Mouse (Mus musculus) erythroblast, adult 5-6 weeks (primary cell): ENCODE data around the gene Cenpb. TPM values are rescaled to one million over a fixed set of nuclear protein-coding genes. Genes with fewer than 3 reads are reported as not detected.
A peak's percentile ranks its signal among the peaks of the same experiment; 100 is the strongest.
"Not testable (repeated sequence)": the region's sequence is repeated elsewhere in the genome, so short reads cannot be mapped to it uniquely, and the experiment has no call there.

Experiments
- ATAC-seq: replicated peaks from 2 replicates; pipeline ENCODE4 v1.8.0; 2016; ENCODE audit warnings: moderate number of reproducible peaks, mild to moderate bottlenecking, moderate TSS enrichment, inconsistent platforms; ENCODE audit not compliant: poor library complexity, low FRiP score, severe bottlenecking
- total RNA-seq, 2 experiments: library from RNA; stranded (forward) in 1 of 2; stranded (reverse) in 1 of 2; fragments of 150-400 nt in 1 of 2; fragments of 200-764, 138-1000 nt in 1 of 2; gene quantifications; 2 replicates each; pipeline versions ENCODE4 v1.2.3 to v1.2.4; 2015 to 2017; ENCODE audit warnings: low replicate concordance in 2 of 2

The Cenpb gene
- total RNA-seq (2015; ENCODE audit: low replicate concordance), result 0.96 and 3.8 TPM in 2 replicates
- 6.4 and 7.7 TPM in 2 replicates for total RNA-seq (2017; ENCODE audit: low replicate concordance)

DNA sequence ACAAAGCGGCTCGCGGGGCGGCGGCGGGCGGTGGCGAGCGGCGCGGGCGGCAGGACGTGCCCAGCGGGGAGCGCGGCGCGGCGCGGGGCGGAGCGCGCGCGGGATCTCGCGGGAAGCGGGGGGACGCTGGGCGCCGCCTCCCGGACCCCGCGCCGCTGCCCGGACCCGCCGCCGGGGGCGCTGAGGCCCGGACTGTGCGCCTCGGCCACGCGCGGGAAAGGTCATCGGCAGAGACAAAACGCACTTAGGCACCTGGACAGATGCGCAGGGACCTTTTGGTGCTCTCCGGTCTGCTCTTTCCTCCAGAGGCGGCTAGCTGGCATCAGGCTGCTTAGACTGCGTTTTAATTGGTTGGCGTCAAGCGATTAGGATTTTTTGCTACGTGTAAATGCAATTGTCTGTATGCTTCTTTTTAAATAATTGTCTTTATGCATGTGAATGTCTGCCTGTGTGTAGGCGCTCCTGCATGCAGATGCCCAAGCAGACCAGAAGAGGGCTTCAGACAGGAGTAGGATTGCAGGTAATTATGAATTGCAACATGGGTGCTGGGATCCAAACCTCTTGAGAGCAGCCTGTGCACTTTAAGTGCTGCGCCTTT lies at the start of gene Cenpb:
TSS of gene Cenpb (minus strand) at position 78 of the 598 bp plus-strand sequence.
- peak; percentile 53 for ATAC-seq

DNA sequence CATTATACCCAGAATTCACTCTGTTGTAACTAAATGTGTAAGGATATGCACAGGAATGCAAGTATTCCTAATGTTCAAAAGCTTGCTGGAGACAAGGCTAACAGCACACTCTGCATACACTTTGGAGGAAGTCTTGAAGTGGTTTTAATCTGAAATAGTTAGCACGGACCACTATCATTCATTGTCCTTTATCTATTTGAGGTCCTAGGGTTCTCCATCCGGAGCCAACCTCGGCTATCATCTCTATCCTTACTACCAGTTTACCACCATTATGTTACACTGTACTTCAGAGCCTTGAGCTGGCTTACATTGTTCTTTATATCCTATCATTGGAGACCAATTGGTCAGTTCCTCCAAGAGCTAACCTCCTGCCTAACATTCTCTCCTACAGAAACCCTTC lies 47.4 kb upstream of the Cenpb start:
- no peak for ATAC-seq

DNA sequence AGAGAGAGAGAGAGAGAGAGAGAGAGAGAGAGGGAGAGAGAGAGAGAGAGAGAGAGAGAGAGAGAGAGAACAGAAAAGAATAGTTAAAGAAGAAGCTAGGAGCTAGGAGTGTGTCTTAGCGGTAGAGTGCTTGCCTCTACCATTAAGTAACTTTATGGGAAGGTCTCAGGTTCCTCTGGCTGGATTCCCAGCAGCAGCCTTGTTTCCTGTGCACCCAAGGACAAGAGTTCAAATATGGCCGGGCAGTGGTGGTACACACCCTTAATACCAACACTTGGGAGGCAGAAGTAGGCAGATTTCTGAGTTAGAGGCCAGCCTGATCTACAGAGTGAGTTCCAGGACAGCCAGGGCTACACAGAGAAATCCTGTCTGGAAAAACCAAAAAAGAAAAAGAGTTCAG lies 46.8 kb upstream of the Cenpb start:
- ATAC-seq, result not testable (repeated sequence)

DNA sequence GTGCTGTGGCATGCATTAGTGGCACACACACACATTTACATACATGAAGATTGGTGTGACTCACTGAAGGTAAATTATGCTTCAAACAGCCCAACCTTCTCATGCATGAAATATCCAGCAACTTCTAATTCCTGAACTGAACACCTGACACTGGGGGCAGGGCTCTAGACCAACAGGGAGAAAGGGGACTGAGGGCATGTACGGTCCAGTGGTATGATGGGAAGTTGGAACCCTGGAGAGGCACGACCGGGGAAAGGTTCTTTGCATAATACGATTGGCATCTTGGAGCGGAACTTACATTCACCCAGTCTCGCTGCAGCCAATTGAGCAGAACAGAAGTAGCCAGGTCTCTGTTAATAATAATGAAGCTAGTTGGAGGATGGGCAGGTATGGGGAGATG lies 45.3 kb upstream of the Cenpb start:
- no peak for ATAC-seq

DNA sequence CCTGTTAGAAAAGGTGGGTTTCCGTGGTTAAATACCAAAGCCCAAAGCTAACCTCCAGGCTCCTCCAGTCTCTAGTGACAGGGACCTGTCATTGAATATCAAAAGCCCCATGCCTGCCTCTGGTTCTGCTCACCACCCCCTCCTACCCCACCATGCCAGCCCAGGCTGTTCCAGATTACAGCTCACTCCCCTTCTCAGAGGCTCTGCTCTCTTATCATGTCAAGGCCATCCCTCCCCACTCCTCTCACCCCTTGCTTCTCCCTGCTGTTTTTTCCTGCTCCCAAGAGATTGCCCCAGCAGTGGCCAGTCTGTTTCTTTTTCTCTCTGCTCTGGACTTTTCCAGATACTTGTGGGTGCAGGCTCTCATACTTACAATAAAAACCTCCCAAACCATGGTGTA lies 43.7 kb upstream of the Cenpb start:
- peak; percentile 95 for ATAC-seq

DNA sequence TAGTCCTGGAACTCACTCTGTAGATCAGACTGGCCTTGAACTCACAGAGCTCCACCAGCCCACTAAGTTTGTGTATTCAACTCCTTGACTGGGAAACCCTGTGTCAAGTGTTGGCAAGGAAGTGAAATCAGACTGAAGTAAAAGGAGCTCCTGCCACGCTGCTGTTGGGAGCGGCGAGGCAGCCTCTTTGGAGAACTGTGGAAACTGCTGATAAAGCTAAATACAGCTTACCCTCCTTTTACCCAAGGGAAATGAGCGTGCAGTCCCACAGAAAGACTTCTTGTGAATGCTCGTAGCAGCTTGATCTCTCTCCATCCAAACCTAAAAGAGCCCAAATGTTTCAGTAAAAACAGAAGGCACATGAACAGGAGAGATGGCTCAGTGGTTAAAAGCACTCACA lies 42.7 kb upstream of the Cenpb start:
- ATAC-seq, result peak; percentile 56

DNA sequence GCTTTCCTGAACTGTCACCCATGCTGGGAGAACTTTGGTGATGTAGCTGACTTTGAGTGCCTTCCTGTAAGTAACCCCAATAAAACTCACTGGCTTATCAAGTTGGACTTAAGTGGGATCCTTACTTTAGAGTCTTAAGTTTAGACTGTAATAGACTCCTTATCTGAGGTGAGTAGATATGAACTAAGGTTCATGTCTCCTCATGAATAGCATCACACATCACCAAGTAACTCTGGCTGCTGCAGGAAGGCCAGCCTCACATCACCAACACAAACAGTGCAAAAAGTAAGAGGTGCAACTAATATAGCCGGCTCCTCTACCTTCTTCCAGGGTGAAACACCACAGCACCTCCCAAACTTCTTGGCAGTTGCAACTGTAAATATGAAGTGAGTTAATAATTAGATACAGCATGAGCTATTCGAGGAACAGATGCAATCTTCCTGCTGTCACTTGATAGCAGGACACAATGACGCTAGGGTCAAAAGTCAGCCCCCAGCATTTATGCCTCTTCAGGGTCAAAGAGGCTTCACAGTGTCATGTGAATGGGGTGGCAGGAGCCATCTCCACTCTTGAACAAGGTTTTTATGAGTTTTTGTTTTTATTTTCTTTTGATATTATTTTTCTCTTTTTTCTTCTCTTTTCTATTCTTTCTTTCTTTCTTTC lies 42.1 kb upstream of the Cenpb start:
- ATAC-seq, result no peak

DNA sequence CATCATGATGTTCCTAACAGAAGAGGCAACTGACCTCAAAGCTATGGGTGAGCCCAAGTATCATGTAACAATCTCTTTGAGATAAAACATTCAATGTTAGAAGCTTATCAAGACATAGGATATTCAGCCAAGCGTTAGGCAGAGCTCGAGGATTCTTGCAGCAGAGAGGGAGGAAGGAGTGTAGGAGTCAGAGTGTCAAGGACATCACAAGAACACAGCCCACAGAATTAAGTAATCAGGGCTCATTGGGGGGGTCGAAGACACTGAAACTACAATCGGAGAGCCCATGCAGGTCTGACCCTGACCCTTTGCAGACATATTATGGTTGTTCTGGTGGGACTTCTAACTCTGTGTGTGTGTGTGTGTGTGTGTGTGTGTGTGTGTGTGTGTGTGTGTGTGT lies 40.2 kb upstream of the Cenpb start:
- no peak for ATAC-seq

DNA sequence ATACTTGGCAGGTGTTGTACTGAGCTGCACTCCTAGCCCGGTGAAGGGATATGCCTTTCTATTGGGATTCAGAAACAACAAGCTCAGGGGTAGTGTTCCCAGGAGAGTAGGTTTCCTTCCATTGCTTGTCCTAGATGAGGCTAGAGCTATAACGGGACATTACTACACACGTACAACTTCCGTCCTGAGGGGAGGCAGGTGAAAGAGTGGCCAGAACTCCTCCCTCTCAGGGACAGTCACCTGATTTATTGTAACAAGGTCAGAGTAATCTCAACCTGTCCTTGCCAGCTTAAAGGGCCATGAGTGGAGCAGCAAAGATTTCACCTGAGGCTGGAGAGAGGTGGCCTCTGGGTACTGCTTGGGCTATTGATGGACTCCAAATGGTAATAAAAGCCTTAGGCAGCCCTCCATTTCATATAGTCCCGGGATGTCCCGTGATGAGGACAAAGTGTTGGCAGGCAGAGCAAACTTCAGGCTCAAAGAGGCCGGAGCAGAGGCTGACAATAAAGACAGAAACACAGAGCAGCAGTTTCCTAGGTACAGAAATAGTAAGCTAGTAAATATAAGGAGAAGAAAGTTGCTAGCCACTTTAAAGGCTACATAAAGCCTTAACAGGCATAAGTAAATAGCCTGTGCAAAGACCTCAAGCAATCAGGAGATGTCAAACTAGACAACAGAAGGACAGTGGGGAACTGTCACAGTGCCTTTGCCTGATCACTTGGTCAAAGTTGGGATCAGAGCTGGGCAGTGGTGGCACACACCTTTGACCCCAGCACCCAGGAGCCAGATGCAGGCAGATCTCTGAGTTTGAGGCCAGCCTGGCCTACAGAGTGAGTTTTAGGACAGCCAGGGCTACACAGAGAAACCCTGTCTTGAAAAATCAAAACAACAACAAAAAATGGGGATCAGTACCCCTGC lies 36.3 kb upstream of the Cenpb start:
- ATAC-seq, result no peak

DNA sequence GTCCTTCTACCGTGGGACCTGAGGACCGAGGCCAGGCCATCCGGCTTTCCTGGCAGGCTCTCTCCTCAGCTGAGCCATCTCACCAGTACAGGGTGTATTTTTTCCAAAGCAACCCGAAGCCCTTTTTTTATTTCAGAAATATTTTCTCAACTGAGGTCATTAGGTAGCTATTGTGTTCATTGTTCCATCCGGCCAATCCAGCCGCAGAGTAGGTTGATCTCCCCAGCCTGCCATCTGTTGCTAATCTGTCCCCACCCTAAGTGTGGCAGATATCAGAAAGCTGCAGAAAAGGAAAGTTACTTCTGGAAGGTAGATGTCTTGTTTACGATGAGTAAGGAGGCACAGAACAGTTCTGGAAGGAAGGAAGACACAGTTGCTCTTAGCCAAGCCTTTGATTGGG lies 33.9 kb upstream of the Cenpb start:
- ATAC-seq, result peak; percentile 64

DNA sequence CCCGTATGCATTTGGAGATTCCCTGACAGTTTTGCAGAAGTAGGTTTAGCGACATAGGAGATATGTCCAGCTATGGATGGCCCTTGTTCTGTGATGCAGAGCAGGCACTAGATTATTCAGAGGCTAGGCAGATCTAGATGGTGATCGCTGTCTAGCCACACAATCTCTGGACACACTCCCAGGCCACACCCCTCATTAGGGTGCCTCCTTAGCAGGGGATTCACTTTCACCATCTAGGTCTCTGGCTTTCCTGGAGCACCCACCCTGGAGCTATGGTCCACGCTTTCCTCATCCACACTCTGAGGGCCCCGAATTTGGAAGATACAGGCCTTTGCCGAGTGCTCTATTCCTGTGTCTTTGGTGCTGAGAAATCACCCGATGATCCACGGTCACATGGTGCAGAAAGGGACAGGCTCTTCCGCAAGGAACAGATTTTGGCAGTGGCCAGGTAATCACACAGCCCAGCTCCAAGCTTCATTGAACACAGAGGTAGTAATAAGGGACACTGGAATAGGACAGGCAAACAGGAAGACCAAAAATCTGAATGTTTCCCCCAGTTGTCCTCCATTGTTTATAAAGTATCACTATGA lies 31.3 kb upstream of the Cenpb start:
- ATAC-seq, result no peak

DNA sequence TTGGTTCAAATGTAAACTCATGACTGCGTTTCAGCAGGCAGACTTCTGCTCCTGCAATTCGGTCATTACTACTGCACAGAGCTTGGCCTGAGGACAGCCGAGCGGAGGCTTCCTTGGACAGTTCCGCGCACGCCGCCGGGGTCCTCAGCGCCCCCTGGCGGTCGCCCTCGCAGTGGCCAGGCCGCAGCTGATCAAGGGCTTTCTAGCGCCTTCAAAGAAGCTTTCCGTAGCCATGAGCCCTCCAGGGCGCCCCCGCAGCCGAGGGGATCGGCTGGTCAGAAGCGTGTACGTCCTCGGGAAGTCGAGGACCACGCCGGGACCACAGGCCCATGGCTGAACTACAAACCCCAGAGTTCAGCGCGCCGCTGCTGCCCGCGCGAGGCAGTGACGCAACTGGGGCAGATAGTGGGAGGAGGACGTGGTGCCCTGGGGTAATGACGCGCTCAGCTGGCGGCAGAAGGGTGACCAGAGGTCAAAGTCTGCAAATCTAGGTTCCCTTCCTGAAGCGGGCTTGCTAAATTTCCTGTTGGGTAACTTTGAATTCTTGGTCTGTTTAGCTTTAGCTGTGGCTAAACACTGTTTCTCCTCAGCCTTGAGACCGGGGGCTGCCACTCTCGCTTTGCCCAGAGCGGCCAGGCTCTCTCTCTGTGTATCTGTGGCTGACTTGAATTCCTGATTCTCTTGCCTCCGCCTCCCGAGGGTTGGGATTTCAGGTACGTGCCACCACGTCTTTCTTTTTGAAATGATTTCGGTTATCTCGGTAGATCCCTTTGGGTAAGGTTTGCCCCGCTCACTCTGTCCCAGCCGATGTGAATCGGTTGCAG lies 30.3 kb upstream of the Cenpb start:
- ATAC-seq, result peak; percentile 76

DNA sequence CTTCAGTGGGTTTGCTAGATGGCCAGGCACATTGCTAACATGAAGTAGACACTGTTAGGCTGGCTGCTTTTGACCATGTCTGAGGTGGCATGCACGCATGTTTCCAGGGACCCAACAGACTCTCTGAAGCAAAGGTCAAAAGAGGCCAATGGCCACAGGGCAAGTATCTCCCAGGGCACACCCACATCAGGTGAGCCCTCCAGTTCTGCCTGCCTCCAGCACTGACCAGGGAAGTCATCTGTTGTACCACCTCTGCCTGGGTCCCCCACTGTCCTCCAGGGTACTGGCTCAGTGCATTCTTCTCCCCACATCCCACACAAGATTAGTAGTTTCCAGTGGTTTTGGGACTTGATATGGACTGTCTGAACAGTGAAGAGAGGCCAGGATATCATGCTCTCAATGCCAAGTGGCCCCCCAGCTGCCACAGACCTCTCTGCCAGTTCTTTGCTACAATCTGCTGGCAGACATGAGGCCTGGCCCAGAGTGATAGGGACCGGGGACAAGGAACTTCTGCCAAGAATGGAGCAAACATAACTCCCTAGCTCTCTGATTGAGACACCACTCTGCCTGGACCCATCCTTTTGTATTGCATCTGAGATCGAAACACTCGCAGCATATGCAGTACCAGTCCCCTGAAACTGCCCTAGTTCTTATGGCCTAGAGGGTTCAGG lies 29.4 kb upstream of the Cenpb start:
- peak; percentile 27 for ATAC-seq

DNA sequence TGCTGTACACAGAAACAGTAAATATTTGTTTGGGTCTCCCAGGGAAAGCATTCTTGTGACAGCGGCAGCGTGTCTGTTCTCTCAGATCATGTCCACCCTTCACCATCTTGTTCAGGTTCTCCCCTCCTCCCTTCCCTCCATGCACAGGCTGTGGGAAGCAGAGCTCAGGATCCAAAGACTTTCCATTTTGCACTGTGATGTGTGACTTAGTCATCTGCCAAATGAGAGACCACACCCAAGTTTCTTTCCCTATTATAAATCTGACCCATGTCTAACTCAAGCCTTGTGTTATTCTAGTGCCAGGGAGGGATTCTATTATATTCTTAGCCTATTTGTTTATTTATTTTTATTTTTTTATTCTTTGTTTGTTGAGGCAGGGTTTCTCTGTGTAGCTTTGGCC lies 28.5 kb upstream of the Cenpb start:
- ATAC-seq, result no peak

DNA sequence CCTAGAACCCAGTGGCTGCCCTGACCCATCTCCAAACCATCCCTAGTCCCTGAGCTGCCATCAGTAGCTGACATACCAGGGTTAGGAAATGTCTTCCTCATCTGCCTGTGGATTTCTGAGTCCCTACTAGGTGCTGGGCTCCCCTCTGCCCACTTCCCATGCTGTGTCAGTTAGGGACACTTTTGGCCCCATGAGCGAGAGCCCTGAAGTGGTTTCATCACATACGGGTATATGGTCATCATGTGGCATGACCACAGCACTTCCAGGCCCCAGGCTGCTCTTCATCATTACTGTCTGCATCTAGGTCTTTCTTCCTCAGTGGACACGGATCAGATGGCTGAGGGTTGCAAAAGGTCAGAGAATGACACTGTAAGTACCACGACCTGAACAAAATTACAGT lies 26.9 kb upstream of the Cenpb start, which contains the start of gene Ap5s1:
TSS of gene Ap5s1 (plus strand) at position 301 of the 400 bp plus-strand sequence.
- no peak for ATAC-seq

DNA sequence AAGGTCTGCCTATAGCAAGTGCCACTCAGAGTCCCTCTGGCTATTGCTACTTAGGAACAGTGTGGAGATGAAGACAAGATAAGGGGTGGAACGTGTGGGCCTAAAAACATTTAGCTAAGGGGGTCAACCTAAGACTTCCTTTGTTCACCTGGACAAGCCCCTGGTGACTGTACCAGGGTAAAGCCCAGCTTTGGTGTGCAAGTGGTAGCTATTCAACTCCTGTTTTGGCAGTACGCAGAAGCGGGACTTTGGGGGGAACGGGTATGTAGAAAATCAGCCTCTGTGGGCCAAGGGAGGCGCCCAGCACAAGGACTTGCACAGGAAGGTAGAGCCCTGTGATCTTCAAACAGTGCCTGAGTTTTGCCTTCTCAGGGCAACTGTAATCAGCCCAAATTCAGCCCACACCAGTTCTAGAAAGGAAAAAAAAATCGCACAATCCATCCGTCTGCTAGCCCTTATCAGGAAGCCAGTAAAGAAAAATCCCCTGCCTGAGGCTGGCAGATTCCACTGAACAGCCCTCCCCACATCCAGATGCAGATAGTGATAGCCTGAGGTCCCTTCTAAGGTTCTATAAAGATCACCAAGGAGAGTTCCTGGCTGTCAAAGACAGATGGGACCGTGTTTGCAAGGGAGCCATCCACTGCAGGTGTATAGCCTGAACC lies 25.8 kb upstream of the Cenpb start:
- peak; percentile 42 for ATAC-seq

DNA sequence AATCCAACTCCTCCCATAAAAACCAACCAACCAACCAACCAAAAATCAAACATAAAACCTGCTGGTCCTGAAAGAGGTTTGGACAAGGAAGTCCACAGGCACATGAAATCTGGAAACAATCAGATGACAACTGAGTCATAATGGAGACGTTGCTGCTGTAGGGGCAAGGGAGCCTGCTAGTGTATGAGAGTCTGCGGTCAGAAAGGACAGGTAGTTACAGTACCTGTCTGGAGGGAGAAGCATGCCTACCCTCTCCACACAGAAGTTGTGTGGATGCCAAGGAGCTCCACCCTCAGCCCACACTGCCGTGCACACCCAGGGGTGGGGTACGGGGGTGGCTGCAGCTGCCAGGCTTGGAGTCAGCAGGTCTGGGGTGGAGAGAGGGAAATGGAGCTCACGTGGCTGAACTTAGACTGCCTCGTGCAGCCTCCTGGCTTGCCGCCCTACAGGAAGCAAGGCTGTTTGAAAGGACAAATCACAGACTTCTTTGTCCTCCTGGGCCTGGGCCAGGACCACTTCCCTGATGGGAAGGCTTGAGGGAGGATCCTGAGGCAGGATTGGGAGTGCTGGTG lies 24.6 kb upstream of the Cenpb start:
- peak; percentile 58 for ATAC-seq

DNA sequence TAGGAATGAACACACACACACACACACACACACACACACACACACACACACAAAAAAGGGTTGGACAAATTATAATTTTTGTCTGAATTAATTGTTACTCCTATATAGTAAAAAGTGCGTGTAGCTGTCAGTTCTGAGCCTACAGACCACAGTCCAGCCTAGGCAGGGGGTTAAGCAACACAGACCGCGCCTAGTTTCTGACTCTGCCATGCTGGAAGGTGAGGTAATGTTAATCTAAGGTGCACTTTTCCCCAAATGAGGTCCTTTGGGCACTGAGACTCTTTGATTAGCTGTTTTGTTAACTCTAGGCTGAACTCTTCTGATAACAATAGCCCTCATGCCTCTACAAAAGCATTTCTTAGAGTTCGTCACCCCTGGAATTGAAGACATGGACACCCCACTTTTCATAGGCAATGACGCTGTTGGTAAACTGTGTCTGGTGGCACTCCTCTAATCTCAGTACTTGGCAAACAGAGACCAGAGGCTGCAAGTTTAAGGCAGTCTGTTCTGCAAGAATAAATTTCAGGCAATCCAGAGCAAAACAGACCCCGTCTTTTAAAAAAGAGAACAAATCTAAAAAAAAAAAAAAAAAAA lies 24.0 kb upstream of the Cenpb start:
- ATAC-seq, result no peak
